Mouse (Mus musculus) embryonic facial prominence, embryonic 10.5 days (tissue): ENCODE results near the gene Becn1. TPM values are rescaled to one million over a fixed set of nuclear protein-coding genes. Genes with fewer than 3 reads are reported as not detected.

Experiments
- DNase-seq: peaks from one replicate; pipeline ENCODE4 v3.0.0-alpha.2; 2017; ENCODE audit warnings: low spot score
- H3K27ac ChIP-seq: fragments of 300-500 bp; sonication (generic); replicated peaks from 2 replicates; pipeline ENCODE4 v1.5.1; 2016; ENCODE audit warnings: mild to moderate bottlenecking
- H3K27me3 ChIP-seq: fragments of 300-500 bp; sonication (generic); replicated peaks from 2 replicates; pipeline ENCODE4 v1.6.1; 2016; ENCODE audit warnings: low read depth, mild to moderate bottlenecking; ENCODE audit not compliant: poor library complexity, severe bottlenecking
- H3K36me3 ChIP-seq: fragments of 300-500 bp; sonication (generic); replicated peaks from 2 replicates; pipeline ENCODE4 v1.6.1; 2016; ENCODE audit warnings: mild to moderate bottlenecking, moderate library complexity
- H3K4me1 ChIP-seq: fragments of 300-500 bp; sonication (generic); 2 replicates; pipeline ENCODE4 v1.6.1; 2016
- H3K4me3 ChIP-seq: fragments of 300-500 bp; sonication (generic); 2 replicates; pipeline ENCODE4 v1.5.1; 2016; ENCODE audit warnings: mild to moderate bottlenecking, moderate library complexity
- H3K9me3 ChIP-seq: fragments of 300-500 bp; sonication (generic); 2 replicates; pipeline ENCODE4 v1.6.1; 2016; ENCODE audit warnings: mild to moderate bottlenecking
- WGBS: fragments of 180-500 bp; shearing (Covaris S2); methylation state at CpG from one replicate; pipeline ENCODE4 v1.1.7; 2016; 5-methylcytosine and 5-hydroxymethylcytosine counted together
- polyA plus RNA-seq: library from polyadenylated mRNA; unstranded; fragments of >200 nt; fragmentation: Nextera tagmentation; extraction: Ambion mirVana; gene quantifications from 2 replicates; pipeline ENCODE4 v1.2.1, GENCODE M21; 2016

The Becn1 gene
- polyA plus RNA-seq, 1 experiment from 2014 or later, result 154 TPM

- H3K4me3 ChIP-seq, result no peak overlapping the region
- 85% methylated on average over 3 of the region's 3 CpGs for WGBS
- no peak overlapping the region for H3K27ac ChIP-seq
- H3K27me3 ChIP-seq, result no peaks in the 10 kb centered on the region
- no peaks in the 10 kb centered on the region for H3K36me3 ChIP-seq
- H3K4me1 ChIP-seq, result no peaks in the 10 kb centered on the region; the same call in 1 of the 2 replicates
- no peaks in the 10 kb centered on the region for H3K9me3 ChIP-seq
- DNase-seq, result no peak
Observed at GRCm38 (mm10) chr11:101311083-101311482, 9.0 kb upstream of the Becn1 start.

DNA sequence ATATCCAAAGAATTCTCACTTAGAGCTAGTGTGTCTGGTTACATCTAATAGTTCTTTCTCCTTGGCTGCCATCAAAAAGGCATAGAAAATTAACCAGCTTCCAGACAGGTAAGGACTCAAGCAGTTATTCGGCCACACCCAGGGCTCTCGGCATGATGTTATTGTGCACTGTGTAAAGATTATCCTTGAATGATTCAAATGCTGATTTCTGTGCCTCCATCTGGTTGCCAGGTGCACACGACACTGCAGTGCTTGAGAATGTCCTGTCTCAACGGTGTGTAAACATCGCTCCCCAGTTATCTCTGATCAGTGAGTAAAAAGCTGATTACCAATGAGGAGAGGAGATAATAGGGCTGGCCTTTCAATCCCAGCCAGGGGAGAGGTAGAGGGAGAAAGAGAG lies 5.7 kb upstream of the Becn1 start:
- no peak for DNase-seq
- Histone ChIP-seq H3K27me3 (no peaks in the 10 kb centered on the region), H3K4me1 (no peaks in the 10 kb centered on the region), H3K4me3 (no peak overlapping the region), H3K9me3 (no peaks in the 10 kb centered on the region), H3K27ac (no peak overlapping the region), H3K36me3 (no peaks in the 10 kb centered on the region)
- 51% methylated on average over 5 of the region's 5 CpGs for WGBS

DNA sequence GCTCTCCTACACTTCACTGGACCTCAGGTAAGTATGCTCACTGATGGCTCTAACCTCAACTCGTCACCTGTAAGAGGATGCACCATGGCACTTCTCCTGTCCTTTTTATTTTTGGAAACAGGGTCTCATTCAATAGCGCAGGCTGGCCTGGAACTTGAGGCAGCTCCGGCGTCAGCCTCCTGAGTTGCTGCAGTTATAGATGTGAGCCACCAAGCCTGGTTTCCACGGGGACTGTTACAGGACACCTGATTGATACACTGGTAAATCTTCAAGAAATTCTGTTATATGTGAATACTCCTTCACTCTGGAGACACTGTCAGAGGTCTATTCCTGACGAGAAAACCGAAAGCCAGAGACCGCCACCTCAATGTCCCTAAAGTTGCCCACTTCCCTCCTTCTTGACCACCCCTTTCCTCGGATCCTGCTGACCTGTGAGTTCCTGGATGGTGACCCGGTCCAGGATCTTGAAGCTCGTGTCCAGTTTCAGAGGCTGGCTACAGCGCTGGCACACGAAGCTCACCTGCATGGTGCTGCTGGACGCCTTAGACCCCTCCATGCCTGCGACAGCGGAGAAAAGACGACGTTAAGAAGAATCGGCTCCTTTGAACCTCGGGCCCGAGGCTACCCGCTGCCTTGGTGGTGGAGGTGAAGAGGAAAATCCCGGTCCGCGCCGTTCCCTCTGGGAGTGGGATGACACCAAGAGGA lies 635 bp downstream of the Becn1 start:
- Histone ChIP-seq H3K27me3 (no peaks in the 10 kb centered on the region), H3K36me3 (peaks cover 36% of the 10 kb centered on the region), H3K9me3 (no peaks in the 10 kb centered on the region), H3K27ac (peak overlapping the region; percentile 79), H3K4me1 (peaks cover 17% of the 10 kb centered on the region), H3K4me3 (peak overlapping the region; percentile 90)
- WGBS, result 14% methylated on average over 26 of the region's 26 CpGs
- no peak for DNase-seq

DNA sequence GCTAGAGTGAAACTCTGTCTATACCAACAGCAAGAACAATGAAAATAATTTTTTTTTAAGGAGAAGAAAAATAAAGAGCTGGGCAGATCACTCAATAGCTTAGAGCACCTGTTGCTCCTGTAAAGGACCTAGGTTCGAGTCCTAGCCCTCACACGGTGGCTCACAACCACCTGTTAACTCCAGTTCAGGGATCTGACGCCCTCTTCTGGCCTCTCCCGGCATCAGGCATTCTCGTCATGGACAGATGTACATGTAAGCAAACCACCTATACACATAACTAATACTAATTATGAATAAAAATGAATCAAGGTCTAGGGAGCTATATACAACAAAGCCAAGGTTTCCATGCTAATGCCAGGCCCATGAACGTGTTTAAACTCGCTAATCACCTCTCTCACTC lies 1.2 kb downstream of the Becn1 start:
- DNase-seq, result no peak
- 71% methylated on average over 7 of the region's 7 CpGs for WGBS
- Histone ChIP-seq H3K4me1 (peaks cover 17% of the 10 kb centered on the region), H3K9me3 (no peaks in the 10 kb centered on the region), H3K27ac (no peak overlapping the region), H3K27me3 (no peaks in the 10 kb centered on the region), H3K36me3 (peaks cover 42% of the 10 kb centered on the region), H3K4me3 (peak overlapping the region; percentile 90)

GRCm38 (mm10) chr11:101295191-101295590 lies 6.9 kb downstream of the Becn1 start:
- no peak overlapping the region for H3K4me3 ChIP-seq
- no peaks in the 10 kb centered on the region for H3K9me3 ChIP-seq
- H3K4me1 ChIP-seq, result peaks cover 1% of the 10 kb centered on the region; the same call in 1 of the 2 replicates
- DNase-seq, result no peak
- H3K36me3 ChIP-seq, result peaks cover 97% of the 10 kb centered on the region
- no peaks in the 10 kb centered on the region for H3K27me3 ChIP-seq
- 90% methylated on average over 8 of the region's 8 CpGs for WGBS
- no peak overlapping the region for H3K27ac ChIP-seq

GRCm38 (mm10) chr11:101291231-101291630 lies 10.9 kb downstream of the Becn1 start:
- 96% methylated on average over 8 of the region's 8 CpGs for WGBS
- Histone ChIP-seq H3K27ac (no peak overlapping the region), H3K9me3 (no peaks in the 10 kb centered on the region), H3K36me3 (peaks cover 96% of the 10 kb centered on the region), H3K27me3 (no peaks in the 10 kb centered on the region), H3K4me1 (no peaks in the 10 kb centered on the region), H3K4me3 (no peak overlapping the region)
- DNase-seq, result no peak

DNA sequence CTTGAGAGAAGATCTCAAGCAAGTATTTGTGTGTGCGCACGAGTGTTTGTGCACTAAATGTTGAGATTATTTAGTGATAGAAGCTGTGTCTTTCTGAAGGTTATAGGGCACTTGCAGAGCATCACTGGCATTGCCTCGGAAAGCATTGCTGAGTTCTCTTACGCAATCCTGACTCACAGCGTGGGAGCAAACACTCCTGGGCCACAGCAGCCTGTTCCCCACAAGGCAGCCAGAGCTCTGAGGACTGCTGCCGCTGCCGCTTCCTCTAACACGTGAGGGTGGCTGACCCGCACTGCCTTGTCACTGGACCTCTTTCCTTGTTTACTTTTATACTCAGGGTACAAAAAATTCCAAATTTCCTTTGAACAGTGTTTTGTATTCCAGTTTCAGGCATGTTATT lies 14.8 kb downstream of the Becn1 start:
- no peaks in the 10 kb centered on the region for H3K9me3 ChIP-seq
- H3K36me3 ChIP-seq, result peaks cover 69% of the 10 kb centered on the region
- peaks cover 6% of the 10 kb centered on the region for H3K4me1 ChIP-seq
- no peak for DNase-seq
- 84% methylated on average over 9 of the region's 9 CpGs for WGBS
- H3K27ac ChIP-seq, result no peak overlapping the region
- H3K4me3 ChIP-seq, result no peak overlapping the region
- 0 out of 2 replicates have a peak, but pooled peaks cover 4% of the 10 kb centered on the region for H3K27me3 ChIP-seq

GRCm38 (mm10) chr11:101283805-101284204 lies 18.3 kb downstream of the Becn1 start:
- Histone ChIP-seq H3K36me3 (peaks cover 34% of the 10 kb centered on the region), H3K4me3 (no peak overlapping the region), H3K27me3 (peaks cover 26% of the 10 kb centered on the region), H3K4me1 (peaks cover 11% of the 10 kb centered on the region), H3K27ac (no peak overlapping the region), H3K9me3 (no peaks in the 10 kb centered on the region)
- DNase-seq, result no peak
- 68% methylated on average over 4 of the region's 4 CpGs for WGBS

GRCm38 (mm10) chr11:101282896-101283295 lies 19.2 kb downstream of the Becn1 start:
- DNase-seq, result no peak
- peaks cover 26% of the 10 kb centered on the region for H3K27me3 ChIP-seq
- no peak overlapping the region for H3K4me3 ChIP-seq
- H3K27ac ChIP-seq, result no peak overlapping the region
- H3K9me3 ChIP-seq, result no peaks in the 10 kb centered on the region
- peaks cover 16% of the 10 kb centered on the region for H3K4me1 ChIP-seq
- 32% methylated on average over 5 of the region's 5 CpGs for WGBS
- peaks cover 27% of the 10 kb centered on the region for H3K36me3 ChIP-seq

- H3K9me3 ChIP-seq, result no peaks in the 10 kb centered on the region
- peaks cover 37% of the 10 kb centered on the region for H3K4me1 ChIP-seq
- H3K4me3 ChIP-seq, result no peak overlapping the region
- peaks cover 27% of the 10 kb centered on the region for H3K36me3 ChIP-seq
- peaks cover 44% of the 10 kb centered on the region for H3K27me3 ChIP-seq
- DNase-seq, result no peak
- 56% methylated on average over 7 of the region's 7 CpGs for WGBS
- H3K27ac ChIP-seq, result no peak overlapping the region
Observed at GRCm38 (mm10) chr11:101280837-101281236, 21.2 kb downstream of the Becn1 start.

- Histone ChIP-seq H3K9me3 (no peaks in the 10 kb centered on the region), H3K36me3 (peaks cover 18% of the 10 kb centered on the region), H3K27me3 (peaks cover 40% of the 10 kb centered on the region), H3K27ac (peak overlapping the region; percentile 87; the same call in 1 of the 2 replicates), H3K4me1 (peaks cover 45% of the 10 kb centered on the region), H3K4me3 (peak overlapping the region; percentile 89)
- 66% methylated on average over 14 of the region's 14 CpGs for WGBS
- DNase-seq, result no peak
Observed at GRCm38 (mm10) chr11:101279193-101279569, 22.9 kb downstream of the Becn1 start.

GRCm38 (mm10) chr11:101278223-101279192 lies 23.6 kb downstream of the Becn1 start, which contains the start of the genes Cntd1 and Coa3:
Cntd1 (plus strand) TSS chr11:101279012.
Coa3 (minus strand) TSS chr11:101279114.
- Histone ChIP-seq H3K27ac (peak within 1 kb of the TSS; percentile 87), H3K36me3 (peaks cover 18% of the 10 kb centered on the region), H3K4me1 (peaks cover 45% of the 10 kb centered on the region), H3K9me3 (no peaks in the 10 kb centered on the region), H3K4me3 (peak within 1 kb of the TSS; percentile 89), H3K27me3 (peaks cover 40% of the 10 kb centered on the region)
- WGBS, result 11% methylated on average over 45 of the region's 45 CpGs
- DNase-seq, result peak; percentile 90
